Mouse (Mus musculus) spleen, adult 2 months (tissue): ENCODE data around the gene Tbc1d10a.

Source experiments
- CTCF ChIP-seq: fragments of 200-500 bp; IDR thresholded peaks from 2 replicates; pipeline ENCODE4 v1.5.1; 2011; ENCODE audit warnings: mild to moderate bottlenecking, inconsistent platforms; ENCODE audit not compliant: insufficient read depth, insufficient read length, insufficient replicate concordance; ENCODE audit errors: extremely low read depth
- POLR2A ChIP-seq: fragments of 200-500 bp; IDR thresholded peaks from 2 replicates; pipeline ENCODE4 v1.6.1; 2011; ENCODE audit warnings: low read depth, low read length, inconsistent platforms

- TF ChIP-seq CTCF = no peak
- TF ChIP-seq POLR2A = no peak
These were observed 23.0 kb downstream of the Tbc1d10a start for GRCm38 (mm10) chr11:4209556-4209955.
